Mouse (Mus musculus): ENCODE measurements around the gene Gadl1. TPM values are rescaled to one million over a fixed set of nuclear protein-coding genes. Genes with fewer than 3 reads are reported as not detected.

The Gadl1 gene
- total and polyA plus RNA-seq, 3 experiments, result 0.06 to 0.08 TPM; not detected in 1

GRCm38 (mm10) chr9:116085999-116086398 lies 176.7 kb downstream of the Gadl1 start:
- Histone ChIP-seq H3K27me3 (ENCODE audit: control insufficient read depth in 1 of 2, insufficient read depth in 2 of 2, low read length in 2 of 2) (no peaks in the 10 kb centered on the region), H3K79me2 (ENCODE audit: control insufficient read depth, insufficient read depth, low read length, poor library complexity) (no peaks in the 10 kb centered on the region), H3K9ac (ENCODE audit: control insufficient read depth, low read depth, low read length, poor library complexity, severe bottlenecking) (no peak overlapping the region), H3K27ac (ENCODE audit: control insufficient read depth, low read depth, low read length) (no peak overlapping the region), H3K9me3 (replicated peaks; ENCODE audit: insufficient read depth, low read length) (no peaks in the 10 kb centered on the region), H3K4me1 (ENCODE audit: control insufficient read depth in 1 of 2, insufficient read depth in 2 of 2, low read length in 2 of 2) (no peaks in the 10 kb centered on the region), H3K36me3 (ENCODE audit: control insufficient read depth in 1 of 2, insufficient read depth in 2 of 2, low read length in 2 of 2) (no peaks in the 10 kb centered on the region), H3K4me3 (ENCODE audit: control insufficient read depth in 1 of 2, insufficient read depth in 1 of 2, low read depth in 2 of 2, low read length in 2 of 2) (no peak overlapping the region)
- DNase-seq (ENCODE audit: low read depth, low spot score), result no peak
- no peak for TF ChIP-seq SMC3 (IDR thresholded peaks at IDR 0.05; ENCODE audit: low read depth, low read length)
- TF ChIP-seq MYB (IDR thresholded peaks at IDR 0.05; ENCODE audit: low read depth, low read length), result no peak
- no peak for TF ChIP-seq HCFC1 (IDR thresholded peaks at IDR 0.05; ENCODE audit: low read depth, low read length)
- TF ChIP-seq NELFE (IDR thresholded peaks at IDR 0.05; ENCODE audit: low read depth, low read length), result no peak
- TF ChIP-seq GABPA (IDR thresholded peaks at IDR 0.05; ENCODE audit: low read depth, low read length), result no peak
- no peak for TF ChIP-seq CTCF (IDR thresholded peaks at IDR 0.05 in 2 of 3, conservative IDR thresholded peaks at IDR 0.05 in 1 of 3; ENCODE audit: control insufficient read depth in 1 of 3, insufficient read depth in 1 of 3, low read depth in 2 of 3, low read length in 3 of 3, poor library complexity in 1 of 3, severe bottlenecking in 1 of 3)
- TF ChIP-seq GATA1 (IDR thresholded peaks at IDR 0.05; ENCODE audit: low read depth, low read length), result no peak
- TF ChIP-seq SIN3A (IDR thresholded peaks at IDR 0.05; ENCODE audit: low read length), result no peak
- TF ChIP-seq MAFK (IDR thresholded peaks at IDR 0.05; ENCODE audit: borderline replicate concordance, low read depth, low read length), result no peak
- TF ChIP-seq RAD21 (IDR thresholded peaks at IDR 0.05; ENCODE audit: low read depth, low read length), result no peak

- Histone ChIP-seq H3K4me1 (ENCODE audit: control insufficient read depth in 1 of 2, insufficient read depth in 2 of 2, low read length in 2 of 2) (no peaks in the 10 kb centered on the region), H3K79me2 (ENCODE audit: control insufficient read depth, insufficient read depth, low read length, poor library complexity) (no peaks in the 10 kb centered on the region), H3K36me3 (ENCODE audit: control insufficient read depth in 1 of 2, insufficient read depth in 2 of 2, low read length in 2 of 2) (no peaks in the 10 kb centered on the region), H3K27me3 (ENCODE audit: control insufficient read depth in 1 of 2, insufficient read depth in 2 of 2, low read length in 2 of 2) (no peaks in the 10 kb centered on the region), H3K4me3 (ENCODE audit: control insufficient read depth in 1 of 2, insufficient read depth in 1 of 2, low read depth in 2 of 2, low read length in 2 of 2) (no peak overlapping the region), H3K27ac (ENCODE audit: control insufficient read depth, low read depth, low read length) (no peak overlapping the region), H3K9ac (ENCODE audit: control insufficient read depth, low read depth, low read length, poor library complexity, severe bottlenecking) (no peak overlapping the region), H3K9me3 (replicated peaks; ENCODE audit: insufficient read depth, low read length) (no peaks in the 10 kb centered on the region)
- TF ChIP-seq E2F4 (IDR thresholded peaks at IDR 0.05; ENCODE audit: borderline replicate concordance, low read depth, low read length) (no peak), MXI1 (IDR thresholded peaks at IDR 0.05; ENCODE audit: low read depth, low read length) (no peak), BHLHE40 (IDR thresholded peaks at IDR 0.05; ENCODE audit: borderline replicate concordance, low read depth, low read length) (no peak), TCF12 (IDR thresholded peaks at IDR 0.05; ENCODE audit: low read depth, low read length) (no peak), MYB (IDR thresholded peaks at IDR 0.05; ENCODE audit: low read depth, low read length) (no peak), SIN3A (IDR thresholded peaks at IDR 0.05; ENCODE audit: low read length) (no peak), MAFK (IDR thresholded peaks at IDR 0.05; ENCODE audit: borderline replicate concordance, low read depth, low read length) (no peak), MEF2A (IDR thresholded peaks at IDR 0.05; ENCODE audit: extremely low read depth, insufficient replicate concordance, low read depth, low read length, poor library complexity, severe bottlenecking) (no peak), SMC3 (IDR thresholded peaks at IDR 0.05; ENCODE audit: low read depth, low read length) (no peak), ZKSCAN1 (IDR thresholded peaks at IDR 0.05; ENCODE audit: low read depth, low read length) (no peak), USF2 (IDR thresholded peaks at IDR 0.05; ENCODE audit: borderline replicate concordance in 1 of 2, insufficient read depth in 1 of 2, low read depth in 1 of 2, low read length in 2 of 2) (no peak)
- DNase-seq (ENCODE audit: low read depth, low spot score), result no peak
Observed at GRCm38 (mm10) chr9:116087263-116087662, 178.0 kb downstream of the Gadl1 start.
